Mouse (Mus musculus): ENCODE data around the gene Fam124b. TPM values are rescaled to one million over a fixed set of nuclear protein-coding genes. Genes with fewer than 3 reads are reported as not detected.

Fam124b gene
- polyA plus RNA-seq, 1 experiment from 2014 or later = 0.87 TPM

DNA sequence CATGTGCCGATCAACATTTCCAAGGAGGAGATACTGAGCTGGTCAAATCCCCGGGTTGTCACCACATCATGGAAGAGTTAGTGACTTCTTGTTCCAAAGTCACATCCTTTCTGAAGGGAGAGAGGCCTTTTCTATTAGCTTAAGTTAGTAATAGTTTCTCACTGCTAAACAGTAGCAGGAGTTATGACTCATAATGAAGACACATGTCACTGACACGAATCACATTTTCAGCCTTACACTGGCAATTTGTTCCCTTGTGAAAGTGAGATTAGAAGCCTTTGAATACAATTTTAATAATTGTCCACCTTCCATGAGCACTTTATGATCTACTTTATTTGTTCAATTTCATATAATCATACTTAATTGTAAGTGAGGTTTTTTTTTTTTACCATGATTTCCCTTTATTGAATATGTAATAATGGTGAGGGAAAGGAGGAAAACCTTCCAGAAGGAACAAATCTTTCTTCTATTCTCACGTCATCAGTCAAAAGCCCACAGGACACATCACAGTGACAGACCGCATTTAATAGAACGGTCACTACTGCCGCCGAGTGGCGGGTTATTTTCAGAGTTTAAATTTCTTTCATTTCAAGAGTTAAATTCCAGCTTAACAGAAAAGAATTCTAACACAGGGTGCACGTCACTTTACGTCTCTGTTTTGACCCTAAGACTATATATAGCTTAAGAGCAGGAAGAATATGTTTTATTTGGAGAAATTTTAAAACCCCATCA lies 40.5 kb downstream of the Fam124b start:
- Histone ChIP-seq H3K4me2 (no peak overlapping the region), H3K27ac (no peak overlapping the region), H3K36me3 (no peaks in the 10 kb centered on the region), H3K9me3 (0 out of 2 replicates have a peak, but pooled peaks cover 3% of the 10 kb centered on the region), H3K4me1 (replicated peaks) (no peaks in the 10 kb centered on the region), H3K27me3 (no peaks in the 10 kb centered on the region), H3K4me3 (replicated peaks) (no peak overlapping the region), H3K9ac (replicated peaks) (no peak overlapping the region)
- 63% methylated on average over 11 of the region's 11 CpGs for WGBS
- ATAC-seq (ENCODE audit: insufficient number of reproducible peaks, insufficient read depth, low FRiP score, low TSS enrichment, low read depth) = no peak

DNA sequence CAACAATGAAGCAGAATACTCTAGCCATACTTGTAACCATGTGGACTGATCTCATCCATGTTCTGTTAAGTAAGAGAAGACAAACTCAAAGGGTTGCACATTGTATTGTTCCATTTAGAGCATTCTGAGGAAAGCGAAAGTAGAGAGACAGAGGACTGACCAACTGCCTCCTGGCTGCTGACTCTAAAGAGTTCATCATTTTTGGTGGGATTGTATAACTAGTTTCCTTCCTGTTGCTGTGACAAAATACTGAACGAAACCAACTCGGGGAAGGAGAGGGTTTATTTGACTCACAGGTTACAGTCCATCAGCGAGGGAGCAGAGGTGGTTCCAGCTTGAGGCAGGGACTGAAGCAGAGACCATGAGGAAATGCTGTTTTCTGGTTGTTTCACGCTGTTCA lies 50.6 kb downstream of the Fam124b start:
- Histone ChIP-seq H3K4me3 (replicated peaks) (no peak overlapping the region), H3K9me3 (no peaks in the 10 kb centered on the region), H3K9ac (replicated peaks) (no peak overlapping the region), H3K36me3 (no peaks in the 10 kb centered on the region), H3K27me3 (no peaks in the 10 kb centered on the region), H3K4me1 (replicated peaks) (no peaks in the 10 kb centered on the region), H3K27ac (no peak overlapping the region), H3K4me2 (no peak overlapping the region)
- no peak for ATAC-seq (ENCODE audit: insufficient number of reproducible peaks, insufficient read depth, low FRiP score, low TSS enrichment, low read depth)
- 90% methylated on average over 5 of the region's 5 CpGs for WGBS

DNA sequence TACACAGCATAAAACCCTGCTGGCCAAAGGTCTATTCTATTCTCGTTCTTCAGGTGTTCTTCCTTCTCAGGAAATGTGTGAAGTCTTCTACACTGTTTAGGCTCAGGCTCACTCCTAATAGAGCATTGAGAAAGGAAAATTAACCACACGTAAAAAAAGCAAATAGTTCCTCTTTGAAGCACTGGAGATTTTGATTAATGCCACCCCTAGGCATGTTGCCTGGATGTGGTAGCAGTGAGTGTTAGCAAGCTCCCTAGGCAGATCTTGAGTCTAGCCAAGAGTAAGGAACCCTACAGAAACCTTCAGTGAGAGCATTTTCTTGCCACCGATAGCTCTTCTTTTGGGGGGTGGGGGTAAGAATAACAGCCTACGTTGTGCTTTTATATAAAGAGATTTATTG lies 51.7 kb downstream of the Fam124b start:
- Histone ChIP-seq H3K9ac (replicated peaks) (no peak overlapping the region), H3K27me3 (no peaks in the 10 kb centered on the region), H3K4me1 (replicated peaks) (no peaks in the 10 kb centered on the region), H3K9me3 (no peaks in the 10 kb centered on the region), H3K27ac (no peak overlapping the region), H3K4me3 (replicated peaks) (no peak overlapping the region), H3K36me3 (no peaks in the 10 kb centered on the region), H3K4me2 (no peak overlapping the region)
- no peak for ATAC-seq (ENCODE audit: insufficient number of reproducible peaks, insufficient read depth, low FRiP score, low TSS enrichment, low read depth)
- WGBS = 71% methylated on average over 4 of the region's 4 CpGs

DNA sequence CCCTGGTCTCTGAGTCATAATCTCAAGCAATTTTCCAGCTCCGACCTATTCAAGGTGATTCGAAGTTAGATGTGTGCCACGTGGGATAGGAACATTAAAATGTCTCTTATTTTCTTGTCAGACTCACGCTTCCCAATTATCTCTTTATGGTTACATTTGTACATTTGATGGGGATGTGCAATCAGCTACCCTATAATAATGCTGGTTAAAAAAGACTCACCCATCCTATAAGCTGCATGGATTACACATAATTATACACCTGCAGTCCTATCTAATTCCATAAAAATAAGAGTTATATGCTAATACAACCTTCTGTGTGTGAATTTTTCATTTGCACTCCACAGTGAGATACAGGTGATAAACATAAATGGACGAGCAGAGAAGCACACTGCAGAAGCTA lies 52.9 kb downstream of the Fam124b start:
- 75% methylated on average over 5 of the region's 5 CpGs for WGBS
- Histone ChIP-seq H3K4me1 (replicated peaks) (no peaks in the 10 kb centered on the region), H3K36me3 (no peaks in the 10 kb centered on the region), H3K4me3 (replicated peaks) (no peak overlapping the region), H3K27ac (no peak overlapping the region), H3K9ac (replicated peaks) (no peak overlapping the region), H3K27me3 (no peaks in the 10 kb centered on the region), H3K9me3 (no peaks in the 10 kb centered on the region), H3K4me2 (no peak overlapping the region)
- no peak for ATAC-seq (ENCODE audit: insufficient number of reproducible peaks, insufficient read depth, low FRiP score, low TSS enrichment, low read depth)

DNA sequence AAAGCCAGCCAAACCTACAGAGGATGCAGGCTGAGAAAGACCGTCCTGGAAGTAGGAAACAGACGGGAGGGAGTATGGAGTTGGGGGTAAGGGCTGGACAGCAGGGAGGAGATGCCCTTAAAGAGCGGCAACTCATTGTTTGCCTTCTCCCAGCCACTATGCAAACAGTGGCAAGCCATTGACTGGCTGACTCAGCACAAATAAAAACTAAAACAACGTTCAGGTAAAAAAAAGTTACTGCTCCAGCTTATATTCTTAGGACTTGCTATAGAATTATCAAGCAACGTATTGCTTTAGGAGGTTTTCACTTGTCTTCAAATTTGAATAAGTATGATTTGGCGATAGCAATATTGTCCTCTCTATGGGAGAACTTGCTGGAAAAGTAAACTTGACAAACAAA lies 55.3 kb downstream of the Fam124b start:
- Histone ChIP-seq H3K4me1 (replicated peaks) (no peaks in the 10 kb centered on the region), H3K4me3 (replicated peaks) (no peak overlapping the region), H3K4me2 (no peak overlapping the region), H3K36me3 (no peaks in the 10 kb centered on the region), H3K9me3 (no peaks in the 10 kb centered on the region), H3K9ac (replicated peaks) (no peak overlapping the region), H3K27ac (no peak overlapping the region), H3K27me3 (no peaks in the 10 kb centered on the region)
- ATAC-seq (ENCODE audit: insufficient number of reproducible peaks, insufficient read depth, low FRiP score, low TSS enrichment, low read depth) = no peak
- 62% methylated on average over 6 of the region's 6 CpGs for WGBS

DNA sequence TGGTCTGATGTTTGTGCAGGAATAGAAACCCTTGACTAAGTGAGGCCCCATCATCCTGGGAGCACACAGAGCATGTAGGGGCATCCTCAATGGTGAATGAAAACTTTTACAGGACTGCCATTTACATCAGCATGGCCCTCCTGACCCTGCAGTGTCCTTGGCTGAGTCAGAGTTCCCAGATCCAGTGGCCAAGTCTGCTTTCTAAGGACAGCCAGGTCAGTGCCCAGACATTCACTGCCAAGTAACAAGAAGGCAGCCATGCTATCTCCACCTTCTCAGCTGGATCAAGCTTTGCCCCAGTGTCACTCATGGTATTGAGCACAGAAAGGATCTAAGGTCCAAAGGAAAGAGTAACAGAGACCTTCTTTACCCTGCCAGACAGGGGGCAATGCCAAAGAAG lies 58.7 kb downstream of the Fam124b start:
- Histone ChIP-seq H3K9ac (replicated peaks) (no peak overlapping the region), H3K36me3 (no peaks in the 10 kb centered on the region), H3K27me3 (no peaks in the 10 kb centered on the region), H3K4me3 (replicated peaks) (no peak overlapping the region), H3K4me1 (replicated peaks) (no peaks in the 10 kb centered on the region), H3K9me3 (no peaks in the 10 kb centered on the region), H3K27ac (no peak overlapping the region), H3K4me2 (no peak overlapping the region)
- no peak for ATAC-seq (ENCODE audit: insufficient number of reproducible peaks, insufficient read depth, low FRiP score, low TSS enrichment, low read depth)

DNA sequence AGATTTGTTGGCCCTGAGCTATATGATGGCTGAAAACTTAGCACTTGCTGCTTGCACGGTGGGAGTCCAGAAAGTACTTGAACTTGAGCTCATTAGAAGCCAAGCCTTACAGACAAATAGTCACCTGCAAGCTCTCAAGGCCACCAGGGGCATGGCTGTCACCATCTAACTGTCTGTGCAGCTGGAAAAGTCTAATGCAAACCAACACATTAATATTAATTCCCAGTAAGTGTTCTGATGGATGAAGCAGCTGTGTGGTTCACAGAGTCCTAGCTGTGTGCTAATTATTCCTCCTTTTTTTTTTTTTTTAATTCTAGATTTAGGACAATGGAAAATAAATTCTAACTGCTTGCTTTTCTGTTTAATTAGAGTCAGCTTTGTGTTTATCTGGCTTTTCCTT lies 63.4 kb downstream of the Fam124b start:
- Histone ChIP-seq H3K4me3 (replicated peaks) (no peak overlapping the region), H3K36me3 (no peaks in the 10 kb centered on the region), H3K27me3 (no peaks in the 10 kb centered on the region), H3K4me1 (replicated peaks) (no peaks in the 10 kb centered on the region), H3K27ac (no peak overlapping the region), H3K4me2 (no peak overlapping the region), H3K9ac (replicated peaks) (no peak overlapping the region), H3K9me3 (no peaks in the 10 kb centered on the region)
- WGBS = 45% methylated on average over 1 of the region's 1 CpGs
- ATAC-seq (ENCODE audit: insufficient number of reproducible peaks, insufficient read depth, low FRiP score, low TSS enrichment, low read depth) = no peak

DNA sequence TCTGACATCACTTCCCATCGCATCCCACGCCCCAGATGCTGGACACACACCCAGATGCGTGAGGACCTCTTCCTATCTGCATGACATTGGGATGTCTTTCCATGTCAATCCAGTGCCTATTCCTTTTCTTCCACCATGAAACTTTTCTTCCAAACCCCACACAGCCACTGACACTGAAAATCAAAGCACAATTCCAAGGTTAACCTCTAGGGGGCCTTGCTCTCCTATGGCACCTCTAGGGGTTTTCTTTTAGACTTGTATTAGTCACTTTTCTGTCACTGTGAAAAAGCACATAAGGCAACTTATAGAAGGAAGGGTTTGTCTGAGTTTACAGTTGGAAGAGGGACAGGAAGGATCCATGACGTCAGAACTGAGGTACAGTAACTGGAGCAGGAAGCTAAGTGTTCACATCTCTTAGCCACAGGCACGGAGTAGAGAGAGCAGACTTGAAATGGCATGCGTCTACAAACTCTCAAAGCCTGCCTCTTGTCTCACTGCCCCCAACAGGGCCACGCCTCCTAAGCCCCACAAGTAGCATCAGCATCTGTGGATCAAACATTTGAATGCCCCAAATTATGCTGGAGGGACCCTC lies 65.1 kb downstream of the Fam124b start:
- H3K27me3 ChIP-seq = no peaks in the 10 kb centered on the region
- no peak overlapping the region for H3K4me2 ChIP-seq
- 84% methylated on average over 7 of the region's 7 CpGs for WGBS
- no peak overlapping the region for H3K4me3 ChIP-seq (replicated peaks)
- no peak overlapping the region for H3K27ac ChIP-seq
- no peaks in the 10 kb centered on the region for H3K9me3 ChIP-seq
- H3K9ac ChIP-seq (replicated peaks) = no peak overlapping the region
- no peaks in the 10 kb centered on the region for H3K36me3 ChIP-seq
- no peak for ATAC-seq (ENCODE audit: insufficient number of reproducible peaks, insufficient read depth, low FRiP score, low TSS enrichment, low read depth)
- H3K4me1 ChIP-seq (replicated peaks) = no peaks in the 10 kb centered on the region

DNA sequence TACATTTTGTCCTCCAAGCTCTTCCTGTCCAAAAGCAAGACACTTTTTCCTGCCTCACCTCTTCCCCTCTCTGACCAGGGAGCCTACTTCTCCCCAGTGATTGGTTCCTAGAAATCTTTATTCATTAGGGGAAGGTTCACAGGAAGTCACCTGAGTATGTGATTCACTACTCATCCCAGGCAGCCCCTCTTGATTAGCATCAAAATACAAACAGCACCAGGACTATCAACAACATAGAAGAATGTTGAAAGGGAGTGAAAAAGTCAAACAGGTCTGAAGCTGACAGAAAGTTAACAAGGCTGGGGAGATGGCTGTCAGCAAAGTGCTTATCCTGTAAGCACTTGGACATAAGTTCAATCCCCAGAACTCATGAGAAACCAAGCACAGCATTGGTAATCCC lies 67.6 kb downstream of the Fam124b start:
- Histone ChIP-seq H3K36me3 (no peaks in the 10 kb centered on the region), H3K4me1 (replicated peaks) (no peaks in the 10 kb centered on the region), H3K9me3 (peaks cover 5% of the 10 kb centered on the region), H3K4me3 (replicated peaks) (no peak overlapping the region), H3K27me3 (no peaks in the 10 kb centered on the region), H3K27ac (no peak overlapping the region), H3K4me2 (no peak overlapping the region), H3K9ac (replicated peaks) (no peak overlapping the region)
- ATAC-seq (ENCODE audit: insufficient number of reproducible peaks, insufficient read depth, low FRiP score, low TSS enrichment, low read depth) = no peak

Other genes starting within 250 kb of the Fam124b start
- gene Cul3, start 122.0 kb upstream of the Fam124b start, polyA plus RNA-seq (2016; fragmentation: Nextera tagmentation; extraction: Ambion mirVana) = 25.6 and 34.2 TPM in 2 replicates
- not detected in 2 replicates for gene Gm45261, start 243.0 kb upstream of the Fam124b start, polyA plus RNA-seq (2016; fragmentation: Nextera tagmentation; extraction: Ambion mirVana)